In the genomic region with DNA sequence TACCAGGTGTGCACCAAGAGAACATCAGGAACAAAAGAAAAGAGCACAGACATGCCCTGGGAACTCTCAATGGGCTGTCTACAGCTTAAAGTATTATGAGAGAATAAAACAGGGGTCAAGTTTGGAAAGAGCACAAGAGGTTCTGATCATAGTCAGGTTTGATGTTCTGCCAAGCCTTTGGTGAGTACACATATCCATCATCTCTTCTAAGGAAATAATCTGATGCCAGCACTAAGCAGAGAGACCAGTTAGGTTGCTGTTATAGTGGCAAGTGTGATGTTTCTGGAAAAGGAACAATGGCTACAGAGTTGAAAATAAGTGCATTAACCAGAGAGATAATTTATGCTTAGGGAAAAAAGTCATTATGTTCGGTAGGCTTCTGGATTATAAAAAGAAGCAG, we compare ENCODE assay signal across 13 mouse cellular contexts.
"Had no signal": no experiment of that assay in that cellular context is flagged by ENCODE, and none has a peak within 500 bp of the region (broad histone marks: within the 10 kb centered on the region; RNA-seq: fewer than 3 reads in every experiment).

No protein-coding gene starts in this region.

- H3K36me3 ChIP-seq: limb, embryonic 15.5 days; liver, embryonic 12.5 days; lung, embryonic 15.5 days; midbrain, embryonic 10.5 days; neural tube, embryonic 15.5 days had no signal

- H3K4me1 ChIP-seq: limb, embryonic 15.5 days; liver, embryonic 12.5 days; lung, embryonic 15.5 days; midbrain, embryonic 10.5 days; neural tube, embryonic 15.5 days had no signal

- H3K9ac ChIP-seq: limb, embryonic 15.5 days; liver, embryonic 12.5 days; lung, embryonic 15.5 days; neural tube, embryonic 15.5 days had no signal

- H3K4me3 ChIP-seq: layer of hippocampus, adult 2 months; limb, embryonic 15.5 days; liver, embryonic 12.5 days; lung, embryonic 15.5 days; midbrain, embryonic 10.5 days; myocyte; neural tube, embryonic 15.5 days had no signal

- H3K27ac ChIP-seq: layer of hippocampus, adult 2 months; limb, embryonic 15.5 days; liver, embryonic 12.5 days; lung, embryonic 15.5 days; midbrain, embryonic 10.5 days; neural tube, embryonic 15.5 days had no signal

- ATAC-seq: liver, embryonic 12.5 days had no signal

- H3K27me3 ChIP-seq: limb, embryonic 15.5 days; liver, embryonic 12.5 days; lung, embryonic 15.5 days; neural tube, embryonic 15.5 days had no signal

- DNase-seq: kidney, postnatal 10 days; kidney, postnatal 4 days; left cerebral cortex, postnatal 4 days; midbrain, embryonic 14.5 days; thymus, adult 2 months; thymus, postnatal 25 days had no signal

- H3K9me3 ChIP-seq: limb, embryonic 15.5 days; liver, embryonic 12.5 days; lung, embryonic 15.5 days; midbrain, embryonic 10.5 days; neural tube, embryonic 15.5 days had no signal

- H3K4me2 ChIP-seq: limb, embryonic 15.5 days; liver, embryonic 12.5 days; lung, embryonic 15.5 days; neural tube, embryonic 15.5 days had no signal
